ENCODE assay signal across 10 mouse cellular contexts in the genomic region with DNA sequence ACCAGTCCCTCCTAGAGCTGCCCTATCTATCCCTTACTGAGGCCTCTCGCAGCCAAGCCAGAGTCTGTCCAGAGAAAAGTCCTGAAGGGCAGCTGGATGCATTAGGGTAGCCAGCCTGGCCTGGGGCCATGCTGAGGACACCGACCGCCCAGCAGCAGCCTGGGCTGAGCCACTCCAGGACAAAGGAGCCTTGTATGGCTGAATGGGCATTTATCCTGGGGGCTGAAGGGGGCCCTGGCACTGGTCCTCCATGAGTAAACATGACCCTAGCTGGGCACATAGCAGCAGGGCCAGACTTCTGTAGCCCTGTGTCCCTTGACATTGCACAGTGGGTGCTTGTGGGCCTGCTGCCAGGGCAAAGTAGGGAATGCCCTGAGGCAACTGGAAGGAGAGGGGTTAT. TPM values are rescaled to one million over a fixed set of nuclear protein-coding genes. Genes with fewer than 3 reads are reported as not detected.
A peak's percentile ranks its signal among the peaks of the same experiment; 100 is the strongest.
DNase-seq lines count a peak whose midpoint lies in the region; ATAC-seq and TF ChIP-seq lines count a peak whose summit lies in the region.
"Had no signal": no experiment of that assay in that cellular context is flagged by ENCODE, and none has a peak within 500 bp of the region (broad histone marks: within the 10 kb centered on the region; RNA-seq: fewer than 3 reads in every experiment).

No protein-coding gene starts in this region.

- H3K4me1 ChIP-seq in intestine, embryonic 14.5 days (replicated peaks; ENCODE audit: control insufficient read depth, insufficient read depth, low read length) = no peaks in the 10 kb centered on the region
- H3K4me1 ChIP-seq in intestine, postnatal 0 days (replicated peaks; ENCODE audit: control insufficient read depth, insufficient read depth, low read length) = no peaks in the 10 kb centered on the region
- peaks cover 6% of the 10 kb centered on the region; the same call in 1 of the 2 replicates for H3K4me1 ChIP-seq in hindbrain, embryonic 14.5 days (replicated peaks; ENCODE audit: control insufficient read depth, insufficient read depth, low read length)

- no peaks in the 10 kb centered on the region for H3K27me3 ChIP-seq in intestine, embryonic 14.5 days (replicated peaks; ENCODE audit: control insufficient read depth, insufficient read depth, low read length)
- H3K27me3 ChIP-seq in intestine, postnatal 0 days (replicated peaks; ENCODE audit: control insufficient read depth, insufficient read depth, low read length) = no peaks in the 10 kb centered on the region
- H3K27me3 ChIP-seq in hindbrain, embryonic 14.5 days (ENCODE audit: control insufficient read depth, insufficient read depth, low read length) = no peaks in the 10 kb centered on the region

- 86% methylated on average over 3 of the region's 3 CpGs for WGBS in intestine, embryonic 14.5 days
- WGBS in intestine, postnatal 0 days = 93% methylated on average over 3 of the region's 3 CpGs
- WGBS in hindbrain, embryonic 14.5 days = 44% methylated on average over 3 of the region's 3 CpGs

- no peak overlapping the region; the same call in 1 of the 2 replicates for H3K27ac ChIP-seq in intestine, embryonic 14.5 days (ENCODE audit: low read depth)
- no peak overlapping the region for H3K27ac ChIP-seq in intestine, postnatal 0 days (ENCODE audit: low read depth, low read length)
- H3K27ac ChIP-seq in hindbrain, embryonic 14.5 days = no peak overlapping the region
- H3K27ac ChIP-seq: macrophage had no signal

- TF ChIP-seq CTCF in intestine, postnatal 0 days (IDR thresholded peaks at IDR 0.05; ENCODE audit: low read depth) = no peak

- H3K4me2 ChIP-seq in intestine, embryonic 14.5 days (ENCODE audit: low read length) = no peak overlapping the region
- no peak overlapping the region for H3K4me2 ChIP-seq in intestine, postnatal 0 days (replicated peaks; ENCODE audit: low read depth)
- no peak overlapping the region for H3K4me2 ChIP-seq in hindbrain, embryonic 14.5 days (replicated peaks)

- peak; percentile 40; the same call in 1 of the 2 replicates for ATAC-seq in intestine, embryonic 14.5 days (replicated peaks; ENCODE audit: low FRiP score, low TSS enrichment, low read depth)
- no peak for ATAC-seq in intestine, postnatal 0 days
- peak; percentile 84; the same call in 1 of the 2 replicates for ATAC-seq in hindbrain, embryonic 14.5 days (ENCODE audit: low FRiP score)
- peak; percentile 47 for ATAC-seq in megakaryocyte-erythroid progenitor cell, adult 5-6 weeks (replicated peaks; ENCODE audit: low FRiP score, low TSS enrichment, poor library complexity, severe bottlenecking)
- ATAC-seq in megakaryocyte progenitor cell, adult 5-6 weeks (replicated peaks; ENCODE audit: poor library complexity) = no peak
- ATAC-seq in monocyte, adult 5-6 weeks (replicated peaks; ENCODE audit: insufficient number of reproducible peaks, low FRiP score, low TSS enrichment, poor library complexity, severe bottlenecking) = no peak

- no peak overlapping the region for H3K4me3 ChIP-seq in intestine, embryonic 14.5 days (ENCODE audit: low read depth, low read length)
- no peak overlapping the region for H3K4me3 ChIP-seq in intestine, postnatal 0 days (ENCODE audit: low read depth, low read length)
- H3K4me3 ChIP-seq in hindbrain, embryonic 14.5 days (replicated peaks; ENCODE audit: low read length) = no peak overlapping the region

- H3K9ac ChIP-seq in intestine, embryonic 14.5 days (ENCODE audit: low read length) = no peak overlapping the region
- no peak overlapping the region for H3K9ac ChIP-seq in intestine, postnatal 0 days (ENCODE audit: low read depth, low read length)
- no peak overlapping the region for H3K9ac ChIP-seq in hindbrain, embryonic 14.5 days

- H3K9me3 ChIP-seq in intestine, embryonic 14.5 days (ENCODE audit: control insufficient read depth, low read length) = no peaks in the 10 kb centered on the region
- H3K9me3 ChIP-seq in intestine, postnatal 0 days (ENCODE audit: control insufficient read depth) = no peaks in the 10 kb centered on the region
- H3K9me3 ChIP-seq in hindbrain, embryonic 14.5 days (ENCODE audit: control insufficient read depth, low read length) = no peaks in the 10 kb centered on the region
- H3K9me3 ChIP-seq: G1E had no signal

- peaks cover 42% of the 10 kb centered on the region for H3K36me3 ChIP-seq in intestine, embryonic 14.5 days (ENCODE audit: control insufficient read depth, insufficient read depth, low read length)
- peaks cover 30% of the 10 kb centered on the region for H3K36me3 ChIP-seq in intestine, postnatal 0 days (ENCODE audit: control insufficient read depth, insufficient read depth)
- peaks cover 5% of the 10 kb centered on the region; the same call in 1 of the 2 replicates for H3K36me3 ChIP-seq in hindbrain, embryonic 14.5 days (replicated peaks; ENCODE audit: control insufficient read depth, insufficient read depth)

- peak; percentile 51 for DNase-seq in intestine, embryonic 14.5 days (ENCODE audit: low spot score)
- DNase-seq in cerebellum, postnatal 10 days = peak; percentile 49 to 70
- DNase-seq in hindbrain, embryonic 14.5 days (ENCODE audit: low spot score) = peak; percentile 43
- no peak for DNase-seq in spleen, adult 12 weeks (ENCODE audit: low spot score)

RNA-seq across cellular contexts. Expression of gene Tmem129, which starts 16.2 kb away (rescaled TPM):
- polyA plus RNA-seq in intestine, embryonic 14.5 days (2014; fragmentation: Nextera tagmentation; extraction: Ambion mirVana) = 39.3 and 42.4 TPM in 2 replicates
- polyA plus RNA-seq in intestine, postnatal 0 days (2015; fragmentation: Nextera tagmentation; extraction: Ambion mirVana) = 18.5 and 18.8 TPM in 2 replicates
- polyA plus RNA-seq in hindbrain, embryonic 14.5 days (2014; fragmentation: Nextera tagmentation; extraction: Ambion mirVana) = 27.5 and 28.8 TPM in 2 replicates
- total RNA-seq in megakaryocyte-erythroid progenitor cell, adult 5-6 weeks (2014; fragmentation: Nextera tagmentation) = 20.5 and 30.5 TPM in 2 replicates
- 12.3 and 34.4 TPM in 2 replicates for total RNA-seq in megakaryocyte-erythroid progenitor cell, adult 5-6 weeks (2017)
- 15.9 and 17.5 TPM in 2 replicates for total RNA-seq in megakaryocyte progenitor cell, adult 5-6 weeks (2015)
- total RNA-seq in megakaryocyte progenitor cell, adult 5-6 weeks (2017) = 17.8 and 23.7 TPM in 2 replicates
- total RNA-seq in monocyte, adult 5-6 weeks (2017) = 5.3 to 21.8 TPM (median 6.9 TPM) in 3 replicates

RNA-seq across cellular contexts. Expression of gene Tacc3, which starts 16.5 kb away (rescaled TPM):
- polyA plus RNA-seq in intestine, embryonic 14.5 days (2014; fragmentation: Nextera tagmentation; extraction: Ambion mirVana) = 174 and 191 TPM in 2 replicates
- polyA plus RNA-seq in intestine, postnatal 0 days (2015; fragmentation: Nextera tagmentation; extraction: Ambion mirVana) = 37.3 and 39.3 TPM in 2 replicates
- 32.3 and 41.0 TPM in 2 replicates for polyA plus RNA-seq in hindbrain, embryonic 14.5 days (2014; fragmentation: Nextera tagmentation; extraction: Ambion mirVana)
- total RNA-seq in megakaryocyte-erythroid progenitor cell, adult 5-6 weeks (2014; fragmentation: Nextera tagmentation) = 121 and 124 TPM in 2 replicates
- total RNA-seq in megakaryocyte-erythroid progenitor cell, adult 5-6 weeks (2017) = 124 and 155 TPM in 2 replicates
- total RNA-seq in megakaryocyte progenitor cell, adult 5-6 weeks (2015) = 180 and 190 TPM in 2 replicates
- total RNA-seq in megakaryocyte progenitor cell, adult 5-6 weeks (2017) = 184 and 199 TPM in 2 replicates
- 24.9 to 30.8 TPM (median 27.7 TPM) in 3 replicates for total RNA-seq in monocyte, adult 5-6 weeks (2017)

RNA-seq across cellular contexts. Expression of gene Slbp, which starts 22.1 kb away (rescaled TPM):
- polyA plus RNA-seq in intestine, embryonic 14.5 days (2014; fragmentation: Nextera tagmentation; extraction: Ambion mirVana) = 214 and 230 TPM in 2 replicates
- 91.4 and 92.9 TPM in 2 replicates for polyA plus RNA-seq in intestine, postnatal 0 days (2015; fragmentation: Nextera tagmentation; extraction: Ambion mirVana)
- polyA plus RNA-seq in hindbrain, embryonic 14.5 days (2014; fragmentation: Nextera tagmentation; extraction: Ambion mirVana) = 115 and 125 TPM in 2 replicates
- total RNA-seq in megakaryocyte-erythroid progenitor cell, adult 5-6 weeks (2014; fragmentation: Nextera tagmentation) = 229 and 276 TPM in 2 replicates
- 348 and 369 TPM in 2 replicates for total RNA-seq in megakaryocyte-erythroid progenitor cell, adult 5-6 weeks (2017)
- total RNA-seq in megakaryocyte progenitor cell, adult 5-6 weeks (2015) = 206 and 223 TPM in 2 replicates
- 253 and 266 TPM in 2 replicates for total RNA-seq in megakaryocyte progenitor cell, adult 5-6 weeks (2017)
- total RNA-seq in monocyte, adult 5-6 weeks (2017) = 195 to 235 TPM (median 203 TPM) in 3 replicates

RNA-seq across cellular contexts. Expression of gene Gm9903, which starts 44.7 kb away (rescaled TPM):
- polyA plus RNA-seq in intestine, embryonic 14.5 days (2014; fragmentation: Nextera tagmentation; extraction: Ambion mirVana) = 0.27 and 0.46 TPM in 2 replicates
- 0.42 and 0.52 TPM in 2 replicates for polyA plus RNA-seq in intestine, postnatal 0 days (2015; fragmentation: Nextera tagmentation; extraction: Ambion mirVana)
- polyA plus RNA-seq in hindbrain, embryonic 14.5 days (2014; fragmentation: Nextera tagmentation; extraction: Ambion mirVana) = 0.64 and 0.77 TPM in 2 replicates
- total RNA-seq in megakaryocyte-erythroid progenitor cell, adult 5-6 weeks (2014; fragmentation: Nextera tagmentation) = not detected in 2 replicates
- 0.69 TPM in 1 of 2 replicates, not detected in the other for total RNA-seq in megakaryocyte-erythroid progenitor cell, adult 5-6 weeks (2017)
- total RNA-seq in megakaryocyte progenitor cell, adult 5-6 weeks (2015) = 0.37 and 0.74 TPM in 2 replicates
- total RNA-seq in megakaryocyte progenitor cell, adult 5-6 weeks (2017) = 1.1 TPM in 1 of 2 replicates, not detected in the other
- total RNA-seq in monocyte, adult 5-6 weeks (2017) = 2.0 TPM in 1 of 3 replicates, not detected in the others
- polyA plus RNA-seq: G1E had no signal

RNA-seq across cellular contexts. Expression of gene Fam53a, which starts 45.0 kb away (rescaled TPM):
- polyA plus RNA-seq in intestine, embryonic 14.5 days (2014; fragmentation: Nextera tagmentation; extraction: Ambion mirVana) = 67.4 and 69.8 TPM in 2 replicates
- polyA plus RNA-seq in intestine, postnatal 0 days (2015; fragmentation: Nextera tagmentation; extraction: Ambion mirVana) = 39.4 and 42.1 TPM in 2 replicates
- polyA plus RNA-seq in hindbrain, embryonic 14.5 days (2014; fragmentation: Nextera tagmentation; extraction: Ambion mirVana) = 26.8 and 30.2 TPM in 2 replicates
- total RNA-seq in megakaryocyte-erythroid progenitor cell, adult 5-6 weeks (2014; fragmentation: Nextera tagmentation) = 44.2 and 44.7 TPM in 2 replicates
- total RNA-seq in megakaryocyte-erythroid progenitor cell, adult 5-6 weeks (2017) = 14.6 and 21.7 TPM in 2 replicates
- total RNA-seq in megakaryocyte progenitor cell, adult 5-6 weeks (2015) = 16.1 and 27.6 TPM in 2 replicates
- 16.6 and 25.9 TPM in 2 replicates for total RNA-seq in megakaryocyte progenitor cell, adult 5-6 weeks (2017)
- total RNA-seq in monocyte, adult 5-6 weeks (2017) = 12.5 to 25.0 TPM (median 16.3 TPM) in 3 replicates

Comparison
In these comparisons a context has a peak if more than half of its experiments do, and no peak if none do; other contexts are left out.
1. ATAC-seq: peak in intestine, embryonic 14.5 days (single experiment), hindbrain, embryonic 14.5 days (single experiment) and megakaryocyte-erythroid progenitor cell, adult 5-6 weeks (single experiment); none in intestine, postnatal 0 days (single experiment), megakaryocyte progenitor cell, adult 5-6 weeks (single experiment) and monocyte, adult 5-6 weeks (single experiment).